Mouse (Mus musculus) kidney, embryonic 15.5 days (tissue): ENCODE data around the gene Nfe2l3. TPM values are rescaled to one million over a fixed set of nuclear protein-coding genes. Genes with fewer than 3 reads are reported as not detected.
"Not testable (repeated sequence)": the region's sequence is repeated elsewhere in the genome, so short reads cannot be mapped to it uniquely, and the experiment has no call there.

Experiments used
- ATAC-seq: fragments of 200-750 bp; cut with Nextera tagmentation; replicated peaks from 2 replicates; pipeline ENCODE4 v1.8.0; 2017; ENCODE audit warnings: moderate TSS enrichment; ENCODE audit not compliant: low FRiP score
- H3K27ac ChIP-seq: fragments of 300-500 bp; sonication (generic); 2 replicates; pipeline ENCODE4 v1.5.1; 2015; ENCODE audit warnings: mild to moderate bottlenecking, inconsistent platforms
- H3K27me3 ChIP-seq: fragments of 300-500 bp; sonication (generic); 2 replicates; pipeline ENCODE4 v1.6.1; 2015; ENCODE audit warnings: inconsistent platforms
- H3K36me3 ChIP-seq: fragments of 300-500 bp; sonication (generic); 2 replicates; pipeline ENCODE4 v1.6.1; 2015; ENCODE audit warnings: inconsistent platforms
- H3K4me1 ChIP-seq: fragments of 300-500 bp; sonication (generic); 2 replicates; pipeline ENCODE4 v1.6.1; 2015; ENCODE audit warnings: inconsistent platforms
- H3K4me2 ChIP-seq: fragments of 300-500 bp; sonication (generic); 2 replicates; pipeline ENCODE4 v1.6.1; 2015; ENCODE audit warnings: moderate library complexity, mild to moderate bottlenecking, inconsistent platforms
- H3K4me3 ChIP-seq: fragments of 300-500 bp; sonication (generic); replicated peaks from 2 replicates; pipeline ENCODE4 v1.5.1; 2015; ENCODE audit warnings: mild to moderate bottlenecking, inconsistent platforms
- H3K9ac ChIP-seq: fragments of 300-500 bp; sonication (generic); 2 replicates; pipeline ENCODE4 v1.6.1; 2015; ENCODE audit warnings: mild to moderate bottlenecking, inconsistent platforms
- H3K9me3 ChIP-seq: fragments of 300-500 bp; sonication (generic); replicated peaks from 2 replicates; pipeline ENCODE4 v1.6.1; 2016; ENCODE audit warnings: inconsistent platforms
- WGBS: fragments of 180-500 bp; shearing (Covaris S2); methylation state at CpG from one replicate; pipeline ENCODE4 v1.1.7; 2015; ENCODE audit warnings: mixed read lengths; 5-methylcytosine and 5-hydroxymethylcytosine counted together
- polyA plus RNA-seq: library from polyadenylated mRNA; unstranded; fragments of >200 nt; fragmentation: Nextera tagmentation; extraction: Ambion mirVana; gene quantifications from 2 replicates; pipeline ENCODE4 v1.2.1, GENCODE M21; 2015

Gene Nfe2l3
- polyA plus RNA-seq, 1 experiment from 2014 or later: 2.2 TPM

GRCm38 (mm10) chr6:51471782-51472181, 39.3 kb downstream of the Nfe2l3 start:
- H3K4me3 ChIP-seq: peak overlapping the region; percentile 84
- H3K4me2 ChIP-seq: peak overlapping the region; percentile 65
- no peak overlapping the region for H3K27ac ChIP-seq
- peaks cover 20% of the 10 kb centered on the region for H3K4me1 ChIP-seq
- ATAC-seq: no peak
- peak overlapping the region; percentile 57 for H3K9ac ChIP-seq
- H3K9me3 ChIP-seq: no peaks in the 10 kb centered on the region
- peaks cover 51% of the 10 kb centered on the region for H3K36me3 ChIP-seq
- 8% methylated on average over 3 of the region's 3 CpGs for WGBS
- H3K27me3 ChIP-seq: no peaks in the 10 kb centered on the region

GRCm38 (mm10) chr6:51472213-51472612, 39.7 kb downstream of the Nfe2l3 start:
- H3K4me1 ChIP-seq: peaks cover 17% of the 10 kb centered on the region
- H3K27ac ChIP-seq: no peak overlapping the region
- H3K9ac ChIP-seq: peak overlapping the region; percentile 57
- H3K4me2 ChIP-seq: peak overlapping the region; percentile 65
- no peak for ATAC-seq
- peaks cover 52% of the 10 kb centered on the region for H3K36me3 ChIP-seq
- 39% methylated on average over 4 of the region's 4 CpGs for WGBS
- H3K27me3 ChIP-seq: no peaks in the 10 kb centered on the region
- H3K9me3 ChIP-seq: no peaks in the 10 kb centered on the region
- H3K4me3 ChIP-seq: peak overlapping the region; percentile 84

GRCm38 (mm10) chr6:51479136-51479731, 46.8 kb downstream of the Nfe2l3 start:
- no peak for ATAC-seq
- Histone ChIP-seq H3K27me3 (no peaks in the 10 kb centered on the region), H3K9ac (no peak overlapping the region), H3K4me3 (no peak overlapping the region), H3K9me3 (no peaks in the 10 kb centered on the region), H3K4me1 (0 out of 2 replicates have a peak, but pooled peaks cover 7% of the 10 kb centered on the region), H3K27ac (no peak overlapping the region), H3K36me3 (peaks cover 80% of the 10 kb centered on the region), H3K4me2 (no peak overlapping the region)
- WGBS: 89% methylated on average over 4 of the region's 4 CpGs

GRCm38 (mm10) chr6:51481548-51481947, 49.1 kb downstream of the Nfe2l3 start:
- WGBS: 83% methylated on average over 8 of the region's 8 CpGs
- H3K9me3 ChIP-seq: no peaks in the 10 kb centered on the region
- H3K27me3 ChIP-seq: no peaks in the 10 kb centered on the region
- no peak overlapping the region for H3K4me2 ChIP-seq
- peaks cover 66% of the 10 kb centered on the region for H3K36me3 ChIP-seq
- H3K4me3 ChIP-seq: no peak overlapping the region
- no peak overlapping the region for H3K9ac ChIP-seq
- no peak for ATAC-seq
- 0 out of 2 replicates have a peak, but pooled peaks cover 7% of the 10 kb centered on the region for H3K4me1 ChIP-seq
- no peak overlapping the region for H3K27ac ChIP-seq

GRCm38 (mm10) chr6:51483861-51484260, 51.4 kb downstream of the Nfe2l3 start:
- Histone ChIP-seq H3K9me3 (no peaks in the 10 kb centered on the region), H3K4me3 (no peak overlapping the region), H3K9ac (no peak overlapping the region), H3K36me3 (peaks cover 49% of the 10 kb centered on the region), H3K27ac (no peak overlapping the region), H3K27me3 (no peaks in the 10 kb centered on the region), H3K4me1 (0 out of 2 replicates have a peak, but pooled peaks cover 7% of the 10 kb centered on the region), H3K4me2 (no peak overlapping the region)
- WGBS: 92% methylated on average over 3 of the region's 3 CpGs
- ATAC-seq: no peak

GRCm38 (mm10) chr6:51484556-51484955, 52.1 kb downstream of the Nfe2l3 start:
- ATAC-seq, H3K27ac ChIP-seq, H3K4me3 ChIP-seq, H3K27me3 ChIP-seq, H3K4me1 ChIP-seq, H3K9ac ChIP-seq, H3K9me3 ChIP-seq, H3K4me2 ChIP-seq: not testable (repeated sequence)
- peaks cover 42% of the 10 kb centered on the region for H3K36me3 ChIP-seq
- WGBS: 88% methylated on average over 8 of the region's 8 CpGs

GRCm38 (mm10) chr6:51485646-51486045, 53.2 kb downstream of the Nfe2l3 start:
- ATAC-seq: no peak
- no peaks in the 10 kb centered on the region for H3K9me3 ChIP-seq
- no peaks in the 10 kb centered on the region for H3K27me3 ChIP-seq
- WGBS: 59% methylated on average over 2 of the region's 2 CpGs
- H3K36me3 ChIP-seq: peaks cover 31% of the 10 kb centered on the region
- no peak overlapping the region for H3K27ac ChIP-seq
- H3K4me3 ChIP-seq: no peak overlapping the region
- H3K4me1 ChIP-seq: 0 out of 2 replicates have a peak, but pooled peaks cover 12% of the 10 kb centered on the region
- no peak overlapping the region for H3K9ac ChIP-seq
- H3K4me2 ChIP-seq: no peak overlapping the region

GRCm38 (mm10) chr6:51486076-51486710, 53.7 kb downstream of the Nfe2l3 start:
- Histone ChIP-seq H3K36me3 (peaks cover 26% of the 10 kb centered on the region), H3K27me3 (no peaks in the 10 kb centered on the region), H3K4me2 (no peak overlapping the region), H3K9ac (no peak overlapping the region), H3K27ac (no peak overlapping the region), H3K9me3 (no peaks in the 10 kb centered on the region), H3K4me1 (0 out of 2 replicates have a peak, but pooled peaks cover 9% of the 10 kb centered on the region), H3K4me3 (no peak overlapping the region)
- 63% methylated on average over 7 of the region's 7 CpGs for WGBS
- no peak for ATAC-seq

GRCm38 (mm10) chr6:51486731-51487130, 54.3 kb downstream of the Nfe2l3 start:
- WGBS: 90% methylated on average over 5 of the region's 5 CpGs
- H3K9me3 ChIP-seq: no peaks in the 10 kb centered on the region
- no peak overlapping the region for H3K4me2 ChIP-seq
- no peak overlapping the region for H3K9ac ChIP-seq
- H3K36me3 ChIP-seq: peaks cover 20% of the 10 kb centered on the region
- no peak overlapping the region for H3K4me3 ChIP-seq
- H3K4me1 ChIP-seq: 0 out of 2 replicates have a peak, but pooled peaks cover 5% of the 10 kb centered on the region
- H3K27me3 ChIP-seq: no peaks in the 10 kb centered on the region
- no peak for ATAC-seq
- H3K27ac ChIP-seq: no peak overlapping the region

- Histone ChIP-seq H3K9ac (no peak overlapping the region), H3K9me3 (no peaks in the 10 kb centered on the region)
- 42% methylated on average over 2 of the region's 2 CpGs for WGBS
Observed at GRCm38 (mm10) chr6:51489787-51490186, 57.3 kb downstream of the Nfe2l3 start.

GRCm38 (mm10) chr6:51497321-51498111, 65.0 kb downstream of the Nfe2l3 start:
- WGBS: 64% methylated on average over 8 of the region's 8 CpGs
- no peak for ATAC-seq
- Histone ChIP-seq H3K27ac (no peak overlapping the region), H3K9me3 (no peaks in the 10 kb centered on the region), H3K4me2 (no peak overlapping the region), H3K27me3 (no peaks in the 10 kb centered on the region), H3K4me3 (no peak overlapping the region), H3K9ac (no peak overlapping the region), H3K36me3 (no peaks in the 10 kb centered on the region), H3K4me1 (0 out of 2 replicates have a peak, but pooled peaks cover 3% of the 10 kb centered on the region)

More at GRCm38 (mm10) chr6:51489787-51490186, 57.3 kb downstream of the Nfe2l3 start:
- Histone ChIP-seq H3K36me3 (0 out of 2 replicates have a peak, but pooled peaks cover 2% of the 10 kb centered on the region), H3K4me2 (no peak overlapping the region), H3K4me3 (no peak overlapping the region), H3K27me3 (no peaks in the 10 kb centered on the region), H3K27ac (no peak overlapping the region), H3K4me1 (0 out of 2 replicates have a peak, but pooled peaks cover 5% of the 10 kb centered on the region)
- ATAC-seq: no peak

GRCm38 (mm10) chr6:51505671-51506070, 73.2 kb downstream of the Nfe2l3 start:
- ATAC-seq: no peak
- Histone ChIP-seq H3K4me2 (no peak overlapping the region), H3K36me3 (no peaks in the 10 kb centered on the region), H3K27me3 (no peaks in the 10 kb centered on the region), H3K4me1 (peaks cover 9% of the 10 kb centered on the region; the same call in 1 of the 2 replicates), H3K4me3 (no peak overlapping the region), H3K27ac (no peak overlapping the region), H3K9me3 (no peaks in the 10 kb centered on the region), H3K9ac (no peak overlapping the region)
- 58% methylated on average over 1 of the region's 1 CpGs for WGBS
